Mouse (Mus musculus) urinary bladder, postnatal 0 days (tissue): ENCODE measurements around the gene Ppl. TPM values are rescaled to one million over a fixed set of nuclear protein-coding genes. Genes with fewer than 3 reads are reported as not detected.

ENCODE experiments used
- polyA plus RNA-seq: library from polyadenylated mRNA; unstranded; fragments of >200 nt; fragmentation: Nextera tagmentation; extraction: Ambion mirVana; gene quantifications from 2 replicates; pipeline ENCODE4 v1.2.1, GENCODE M21; 2015

Ppl gene
- 16.6 and 18.5 TPM in 2 replicates for polyA plus RNA-seq

DNA sequence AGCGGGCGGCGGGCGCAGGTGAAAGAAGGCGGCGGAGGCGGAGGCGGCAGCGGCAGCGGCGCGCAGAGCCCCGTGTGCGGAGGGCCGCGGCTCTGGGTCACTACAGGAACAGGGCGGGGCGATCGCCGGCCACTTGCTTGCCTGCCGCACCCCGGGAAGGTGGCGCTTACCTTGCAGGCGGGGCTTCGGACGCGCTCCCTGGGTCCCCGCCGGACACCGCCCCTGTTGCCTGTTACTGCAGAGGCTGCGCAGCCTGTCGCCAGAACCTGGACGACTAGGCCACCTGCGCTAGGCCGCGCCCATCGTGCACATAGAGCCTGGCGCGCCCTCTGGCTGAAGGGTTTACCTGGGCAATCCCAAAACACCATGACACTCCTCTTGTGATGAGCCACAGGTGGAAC lies at the start of gene Ppl:
Ppl (minus strand) TSS at position 21 of the 401 bp plus-strand sequence.

DNA sequence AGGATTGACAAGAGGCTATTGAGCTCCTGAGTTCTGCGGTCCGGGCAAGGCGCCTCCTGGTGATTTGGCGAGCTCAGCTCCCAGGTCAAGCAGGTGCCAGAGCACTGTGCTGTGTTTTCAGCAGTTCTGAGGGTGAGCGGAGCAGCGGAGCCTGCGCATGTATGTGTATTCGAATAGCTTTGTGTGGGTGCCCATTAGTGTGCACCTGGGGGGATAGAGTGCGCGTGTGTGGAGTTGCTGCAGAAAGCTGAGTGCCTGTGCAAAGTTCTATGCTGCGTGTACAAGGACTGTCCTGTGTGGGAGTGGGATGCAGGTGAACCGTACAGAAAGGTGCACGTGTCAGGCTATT lies 14.8 kb upstream of the Ppl start, which contains the start of gene Sec14l5:
Sec14l5 (plus strand) TSS at position 73 of the 349 bp plus-strand sequence.

DNA sequence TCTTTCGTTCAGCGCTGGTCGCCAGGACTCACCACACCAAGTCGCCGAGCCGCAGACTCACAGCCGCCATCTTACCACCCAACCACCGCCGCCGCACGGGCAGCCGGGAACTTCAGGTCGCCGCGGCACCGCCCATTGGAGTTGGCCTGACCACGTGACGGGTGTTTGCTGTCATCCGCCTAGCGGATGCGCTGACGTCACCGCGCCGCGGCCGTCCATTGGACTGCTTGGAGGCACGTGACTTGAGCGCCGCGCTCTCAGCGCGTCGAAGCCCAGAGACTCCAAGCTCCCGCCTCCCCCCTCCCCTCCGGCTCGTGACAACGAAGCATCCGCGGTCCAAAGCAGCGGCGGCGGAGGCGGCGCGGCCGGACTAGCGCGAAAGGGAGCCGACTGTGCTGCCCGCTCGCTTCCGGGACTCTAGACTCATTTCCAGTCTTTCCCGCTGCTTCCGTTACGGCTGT lies 82.4 kb downstream of the Ppl start, which contains the start of the genes Glyr1 and Ubn1:
Glyr1 (minus strand) TSS at position 90 of the 461 bp plus-strand sequence.
Ubn1 (plus strand) TSS at position 284 of the 461 bp plus-strand sequence.

Other genes with a start within 250 kb of the Ppl start
- gene Mgrn1, start 246.2 kb downstream of the Ppl start, polyA plus RNA-seq = 56.0 and 61.4 TPM in 2 replicates
- 72.2 and 77.5 TPM in 2 replicates for gene Nudt16l1, start 193.7 kb downstream of the Ppl start, polyA plus RNA-seq
- 23.7 and 25.9 TPM in 2 replicates for gene Anks3, start 168.2 kb downstream of the Ppl start, polyA plus RNA-seq
- gene Sept12, start 134.6 kb downstream of the Ppl start, polyA plus RNA-seq = 0.13 TPM in 1 of 2 replicates, not detected in the other
- 29.1 and 30.4 TPM in 2 replicates for gene Smim22, start 125.1 kb downstream of the Ppl start, polyA plus RNA-seq
- gene Rogdi, start 118.9 kb downstream of the Ppl start, polyA plus RNA-seq = 27.5 and 28.3 TPM in 2 replicates
- gene Glyr1, start 82.6 kb downstream of the Ppl start, polyA plus RNA-seq = 65.0 and 69.5 TPM in 2 replicates
- gene Ubn1, start 82.4 kb downstream of the Ppl start, polyA plus RNA-seq = 9.1 and 9.8 TPM in 2 replicates
- gene Sec14l5, start 14.7 kb upstream of the Ppl start, polyA plus RNA-seq = not detected in 2 replicates
- gene Nagpa, start 71.6 kb upstream of the Ppl start, polyA plus RNA-seq = 11.1 and 17.1 TPM in 2 replicates
- 4.4 and 5.4 TPM in 2 replicates for gene AU021092, start 89.9 kb upstream of the Ppl start, polyA plus RNA-seq
- gene Alg1, start 101.2 kb upstream of the Ppl start, polyA plus RNA-seq = 24.4 and 27.4 TPM in 2 replicates
- gene Eef2kmt, start 123.6 kb upstream of the Ppl start, polyA plus RNA-seq = 22.2 and 26.0 TPM in 2 replicates